Mouse (Mus musculus) cerebellum, postnatal 36 days (tissue): ENCODE measurements around the gene Vmn2r60.
"Not testable (repeated sequence)": the region's sequence is repeated elsewhere in the genome, so short reads cannot be mapped to it uniquely, and the experiment has no call there.

Source experiments
- DNase-seq, 2 experiments: peaks; one replicate each; pipeline ENCODE4 v3.0.0; 2021 to 2022; ENCODE audit warnings: mixed read lengths in 2 of 2

Gene Vmn2r60

DNA sequence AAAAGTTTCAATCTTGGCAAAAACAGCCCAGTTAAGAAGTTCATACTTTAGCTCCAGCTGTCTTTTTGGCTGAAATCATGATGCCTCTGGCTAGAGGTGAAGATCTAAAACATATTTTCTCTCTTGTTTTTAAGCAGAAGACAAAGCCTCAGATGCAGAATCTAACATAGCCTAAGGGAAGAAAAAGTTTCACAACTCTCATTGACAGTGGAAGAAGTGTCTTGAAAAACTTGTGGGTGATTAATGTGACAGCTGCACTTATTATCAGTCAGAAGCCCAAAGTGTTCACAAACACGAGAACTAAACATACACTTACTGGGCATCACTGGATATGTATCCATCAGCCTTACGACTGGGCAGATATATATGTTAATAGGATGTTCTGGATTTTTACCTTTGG lies at the start of gene Vmn2r60:
TSS of gene Vmn2r60 (plus strand) at position 301 of the 400 bp plus-strand sequence.
- DNase-seq, result no peak

DNA sequence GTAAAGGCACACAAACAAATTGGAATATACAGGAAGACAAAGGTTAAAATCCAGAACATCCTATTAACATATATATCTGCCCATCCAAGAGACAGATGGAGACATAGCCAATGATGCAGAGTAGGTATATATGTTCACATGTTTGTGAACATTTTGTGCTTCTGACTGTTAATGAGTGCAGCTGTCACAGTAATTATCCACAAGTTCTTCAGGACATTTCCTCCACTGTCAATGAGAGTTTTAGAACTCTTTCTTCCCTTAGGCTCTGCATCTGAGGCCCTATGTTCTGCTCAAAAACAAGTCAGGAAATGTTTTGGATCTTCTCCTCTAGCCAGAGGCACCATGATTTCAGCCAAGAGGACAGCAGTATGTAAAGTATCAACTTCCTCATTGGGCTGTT lies 48.6 kb upstream of the Vmn2r60 start, which contains the start of gene Vmn2r59:
TSS of gene Vmn2r59 (minus strand) at position 101 of the 400 bp plus-strand sequence.
- no peak for DNase-seq

DNA sequence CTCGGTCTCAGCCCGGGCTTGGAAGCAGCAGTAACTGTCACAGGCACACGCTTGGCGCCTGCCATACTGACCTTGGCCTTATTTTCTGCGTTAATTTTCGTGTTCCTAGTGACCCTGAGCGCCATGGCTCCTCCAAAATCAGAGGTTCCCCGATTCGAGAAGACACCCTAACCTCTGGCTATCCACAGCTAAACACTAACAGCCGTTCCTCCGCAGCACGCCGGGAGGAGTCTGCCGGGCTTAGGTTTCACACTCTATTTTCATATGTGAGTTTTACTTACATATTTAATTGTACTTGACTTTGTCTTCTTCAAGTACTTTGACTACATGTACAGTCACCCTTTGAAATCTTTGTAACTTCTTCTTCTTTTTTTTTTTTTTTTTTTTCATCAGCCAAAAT lies 509 bp upstream of the Vmn2r60 start:
- not testable (repeated sequence) for DNase-seq
